Mouse (Mus musculus) brain, embryonic 18.5 days (tissue): ENCODE measurements at regions not wholly inside any gene's neighbourhood (a gene's known extent, or its start where the extent isn't known, plus 50 kb on each side); places are given as distances from the start of the nearest gene placed in this dataset.

Experiments
- DNase-seq: peaks from one replicate; pipeline ENCODE4 v3.0.0-alpha.2; 2012; ENCODE audit warnings: low read depth, low spot score

DNA sequence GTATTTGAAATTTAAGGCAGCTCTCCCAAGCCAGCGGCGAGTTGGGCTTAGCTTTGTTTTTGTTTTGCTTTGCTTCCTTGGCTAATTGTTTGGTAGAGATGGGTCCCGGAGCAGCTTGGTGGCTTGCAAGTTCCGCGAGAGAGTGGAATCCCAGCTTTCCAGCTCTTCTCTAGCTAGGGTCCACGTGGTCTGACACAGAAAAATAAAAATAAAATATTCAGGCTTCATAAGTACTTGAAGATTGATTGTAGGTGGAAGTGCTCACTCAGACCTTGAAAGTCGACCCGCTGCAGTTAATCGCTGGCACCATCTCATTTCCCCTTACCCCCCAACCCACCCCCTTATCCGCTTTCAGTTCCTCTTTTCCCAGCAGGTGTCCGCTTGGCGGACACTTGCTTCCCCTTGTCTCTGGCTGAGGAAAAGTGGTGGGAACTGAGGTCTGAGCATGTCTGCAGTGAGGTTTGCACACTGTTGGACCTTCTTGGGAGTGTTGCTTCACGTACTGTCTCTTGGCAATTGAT is 198.5 kb downstream of the Dusp6 start:
- no peak for DNase-seq

DNA sequence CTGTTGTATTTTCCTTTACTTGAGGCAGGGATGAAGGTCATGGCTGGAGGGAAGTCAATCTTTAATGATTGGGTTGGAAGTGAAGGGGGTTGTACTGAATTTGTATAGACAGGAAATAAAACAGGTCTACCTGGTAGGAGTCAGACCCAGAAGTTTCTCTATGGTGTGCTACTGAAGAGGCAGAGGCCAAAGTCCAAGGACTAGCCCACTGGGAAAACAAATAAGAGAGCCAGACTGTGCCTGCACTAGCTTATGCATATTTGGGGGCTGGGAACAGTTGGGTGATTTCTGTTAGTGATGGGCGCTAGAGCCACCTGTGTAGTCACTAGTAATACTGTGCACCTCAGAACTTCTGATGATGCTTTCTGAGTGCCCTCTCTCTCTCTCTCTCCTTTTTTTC is 203.7 kb downstream of the Dusp6 start:
- DNase-seq: no peak

DNA sequence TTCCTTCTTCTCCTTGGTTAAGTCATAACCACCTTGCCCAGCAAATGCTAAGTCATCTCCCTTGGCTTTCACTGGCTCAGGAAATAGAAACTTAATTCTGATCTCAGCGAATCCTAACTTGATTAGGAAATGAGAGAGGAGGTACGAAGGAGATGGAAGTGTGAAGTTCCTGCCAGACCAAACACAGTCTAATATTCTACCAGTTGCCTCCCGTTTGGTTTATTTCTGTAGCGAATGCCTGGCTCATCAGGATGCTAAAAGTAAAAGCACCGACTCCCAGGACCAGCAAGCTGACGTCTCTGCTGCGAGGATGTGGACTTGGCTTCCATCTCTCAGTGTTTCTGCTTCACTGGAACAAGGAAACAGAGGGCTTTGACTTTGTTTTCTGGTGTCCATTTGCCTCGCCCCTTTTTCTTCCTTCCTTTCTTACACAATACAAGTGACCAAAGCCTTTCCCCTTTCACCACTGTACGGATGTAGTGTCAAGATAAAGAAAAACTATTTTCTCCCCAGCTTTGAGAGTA is 204.3 kb downstream of the Dusp6 start:
- no peak for DNase-seq

DNA sequence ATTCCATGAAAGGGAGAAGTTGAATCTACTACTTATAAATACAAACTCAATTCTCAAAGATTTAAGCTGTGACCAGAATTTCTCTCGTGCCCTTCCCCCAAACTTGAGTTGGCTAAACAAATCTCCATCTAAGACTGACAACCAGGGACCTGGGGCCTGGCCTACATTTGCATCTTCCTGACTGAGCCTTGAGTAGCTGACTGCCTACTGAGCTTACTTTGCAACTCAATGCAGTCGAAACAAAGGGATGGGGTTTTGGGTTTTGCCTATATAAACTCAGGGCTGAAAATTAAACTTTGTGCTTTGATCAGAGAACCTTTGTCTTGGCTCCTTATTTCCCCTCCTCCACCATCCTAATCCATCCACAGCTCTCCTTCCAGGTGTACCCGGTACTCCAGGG is 205.9 kb downstream of the Dusp6 start:
- no peak for DNase-seq

DNA sequence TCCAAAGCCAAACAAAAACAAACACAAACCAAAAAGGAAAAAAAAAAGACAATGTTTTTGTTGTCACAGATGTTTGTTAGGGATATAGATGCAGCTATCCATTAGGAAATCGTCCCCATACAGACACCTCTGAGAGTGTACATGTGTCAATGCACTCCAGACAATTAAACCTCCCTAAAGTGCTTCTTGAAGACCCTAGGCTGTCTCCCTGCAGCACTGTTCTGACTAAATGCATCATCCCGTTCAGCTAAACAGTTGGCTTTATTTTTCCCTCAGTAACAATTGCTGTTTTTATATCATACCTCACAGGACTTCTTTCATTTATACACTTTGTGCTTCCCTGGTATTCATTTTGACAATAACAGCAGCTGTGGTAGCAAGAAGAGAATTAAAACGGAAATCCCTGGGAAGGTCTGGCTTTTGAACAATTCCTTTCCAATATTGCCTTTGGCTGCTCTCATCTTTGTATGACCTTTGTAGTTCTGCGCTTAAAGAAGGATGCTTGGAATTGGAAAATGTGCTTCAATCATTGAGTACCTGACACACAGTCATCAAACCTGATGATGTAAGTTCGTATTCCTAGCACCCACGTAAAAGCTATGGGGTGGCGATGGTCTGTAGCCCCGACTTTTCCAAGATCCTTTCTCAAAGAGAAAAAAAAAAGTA is 208.9 kb downstream of the Dusp6 start:
- DNase-seq: no peak

DNA sequence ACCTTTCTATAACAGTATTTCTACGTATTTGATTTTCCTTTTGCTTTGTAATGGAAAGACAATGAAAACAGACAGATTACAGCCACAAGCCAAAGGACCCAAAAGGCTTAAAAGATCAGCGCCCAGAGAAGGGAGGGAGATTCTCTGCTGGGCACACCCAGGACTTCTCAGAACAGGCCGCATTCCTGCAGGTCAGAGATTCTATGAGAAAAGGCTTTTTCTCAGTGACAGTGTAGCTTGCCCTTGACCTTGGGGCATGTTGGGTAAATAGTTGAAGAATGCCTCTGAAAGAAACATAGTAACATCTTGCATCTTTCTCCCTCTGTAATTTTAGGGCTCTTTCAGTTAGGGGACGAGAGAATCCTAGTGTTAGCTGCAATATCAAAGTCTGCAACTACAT is 209.8 kb downstream of the Dusp6 start:
- DNase-seq: no peak

DNA sequence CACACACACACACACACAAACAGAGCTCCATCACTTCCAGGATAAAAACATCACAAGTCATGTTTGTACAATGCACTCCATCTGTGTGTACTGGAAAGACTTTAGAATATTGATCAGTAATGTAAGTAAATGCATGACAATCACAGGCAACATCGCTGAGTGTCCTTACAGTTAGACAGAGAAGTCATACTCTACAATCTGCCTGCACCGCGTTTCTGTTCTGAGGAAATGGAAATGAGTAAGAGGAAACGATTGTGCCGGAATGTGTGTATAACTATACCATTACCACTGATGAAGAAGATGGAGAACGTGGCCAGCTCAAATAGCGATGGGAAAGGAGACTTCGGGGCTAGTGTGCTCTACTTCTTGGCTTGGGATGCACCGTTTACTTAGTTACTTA is 210.7 kb downstream of the Dusp6 start:
- DNase-seq: no peak

DNA sequence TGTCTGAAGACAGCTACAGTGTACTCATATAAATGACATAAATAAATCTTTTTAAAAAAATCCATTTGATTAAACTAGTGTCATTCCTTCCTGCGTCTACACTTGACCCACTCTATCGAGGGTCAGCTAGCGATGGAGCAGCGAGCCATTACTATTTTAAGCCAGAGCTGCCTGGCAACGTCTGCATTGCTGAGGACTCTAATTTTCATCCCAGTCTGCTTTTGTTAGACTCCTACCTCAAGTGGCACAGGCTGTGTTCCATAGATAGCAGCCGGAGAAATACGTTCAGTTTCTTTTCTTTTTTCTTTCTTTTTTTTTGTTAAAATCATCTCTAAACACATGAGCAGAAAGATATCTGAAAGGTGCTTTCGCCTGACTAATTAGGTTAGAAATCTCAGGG is 211.5 kb downstream of the Dusp6 start:
- DNase-seq: no peak

DNA sequence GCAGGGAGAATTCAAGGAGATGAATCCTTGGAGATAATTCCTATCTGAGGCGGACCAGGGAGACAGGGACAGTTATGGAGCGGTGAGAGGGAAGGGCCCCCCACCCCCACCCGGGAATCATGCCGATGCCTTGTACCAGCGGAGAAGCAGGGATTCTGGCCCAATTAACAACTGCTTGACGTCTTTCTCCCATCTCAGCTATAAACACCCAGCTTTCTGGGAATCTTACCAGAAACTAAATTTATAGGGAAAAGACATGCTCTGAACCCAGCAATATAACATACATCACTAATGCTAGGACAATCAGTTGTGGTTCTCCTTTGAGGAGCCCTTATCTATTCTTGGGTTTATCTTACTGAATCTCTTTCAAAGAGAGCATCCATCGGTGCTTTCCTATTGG is 213.2 kb downstream of the Dusp6 start:
- no peak for DNase-seq

DNA sequence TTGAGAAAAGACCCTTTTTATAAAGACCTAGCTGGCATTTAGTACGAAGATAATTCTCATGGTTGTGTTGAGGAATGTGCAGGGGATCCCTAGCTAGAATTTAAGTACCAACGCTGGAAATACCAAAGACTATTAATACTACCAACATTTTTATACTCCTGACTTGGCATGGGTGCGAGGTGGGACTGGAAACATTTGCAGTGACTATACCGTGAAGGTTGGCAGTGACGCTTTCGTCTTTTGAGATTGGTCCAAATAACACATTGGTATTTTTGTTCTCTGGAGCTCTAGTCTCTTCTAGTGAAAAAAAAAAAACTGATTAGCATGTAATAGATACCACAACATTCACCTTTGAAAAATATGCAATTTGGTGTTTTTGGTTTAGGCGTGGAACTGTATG is 213.7 kb downstream of the Dusp6 start:
- DNase-seq: no peak

DNA sequence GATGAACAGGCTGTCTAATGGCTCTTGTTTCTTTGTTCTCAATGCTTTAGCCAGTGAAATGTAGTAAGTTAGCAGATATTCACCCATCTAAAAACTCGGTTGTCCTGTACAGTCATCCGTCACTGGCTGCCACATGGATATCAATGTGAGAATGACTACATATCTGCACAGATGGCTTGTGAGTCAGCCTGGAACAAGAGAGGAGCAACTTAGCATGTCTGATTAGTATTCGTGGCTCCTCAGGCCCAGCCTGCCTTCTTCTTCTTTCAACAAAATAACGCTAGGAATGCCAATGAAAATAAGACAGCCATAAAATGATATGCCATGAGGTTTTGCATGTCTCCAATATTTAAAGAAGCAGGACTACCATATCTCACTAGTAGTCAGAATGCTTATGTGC is 217.5 kb downstream of the Dusp6 start:
- no peak for DNase-seq

DNA sequence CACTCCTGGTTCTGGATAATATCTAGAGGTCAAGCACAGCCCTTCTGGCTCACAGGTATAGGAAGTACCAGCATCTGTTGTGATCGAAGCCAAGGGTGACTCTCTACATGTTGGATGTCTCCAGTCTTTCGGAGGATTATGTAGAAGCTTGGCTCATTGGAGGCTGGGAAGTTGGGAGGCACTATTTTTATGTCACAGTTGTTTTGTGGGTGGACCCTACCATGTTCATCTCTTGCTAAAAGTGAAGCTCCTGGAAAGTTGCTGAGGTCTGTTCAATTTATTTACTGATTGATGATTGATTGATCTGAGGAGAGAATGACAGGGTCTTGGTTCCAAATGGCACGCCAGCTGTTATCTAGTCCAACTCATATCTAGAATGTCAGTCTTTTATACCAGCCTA is 219.0 kb downstream of the Dusp6 start:
- no peak for DNase-seq

DNA sequence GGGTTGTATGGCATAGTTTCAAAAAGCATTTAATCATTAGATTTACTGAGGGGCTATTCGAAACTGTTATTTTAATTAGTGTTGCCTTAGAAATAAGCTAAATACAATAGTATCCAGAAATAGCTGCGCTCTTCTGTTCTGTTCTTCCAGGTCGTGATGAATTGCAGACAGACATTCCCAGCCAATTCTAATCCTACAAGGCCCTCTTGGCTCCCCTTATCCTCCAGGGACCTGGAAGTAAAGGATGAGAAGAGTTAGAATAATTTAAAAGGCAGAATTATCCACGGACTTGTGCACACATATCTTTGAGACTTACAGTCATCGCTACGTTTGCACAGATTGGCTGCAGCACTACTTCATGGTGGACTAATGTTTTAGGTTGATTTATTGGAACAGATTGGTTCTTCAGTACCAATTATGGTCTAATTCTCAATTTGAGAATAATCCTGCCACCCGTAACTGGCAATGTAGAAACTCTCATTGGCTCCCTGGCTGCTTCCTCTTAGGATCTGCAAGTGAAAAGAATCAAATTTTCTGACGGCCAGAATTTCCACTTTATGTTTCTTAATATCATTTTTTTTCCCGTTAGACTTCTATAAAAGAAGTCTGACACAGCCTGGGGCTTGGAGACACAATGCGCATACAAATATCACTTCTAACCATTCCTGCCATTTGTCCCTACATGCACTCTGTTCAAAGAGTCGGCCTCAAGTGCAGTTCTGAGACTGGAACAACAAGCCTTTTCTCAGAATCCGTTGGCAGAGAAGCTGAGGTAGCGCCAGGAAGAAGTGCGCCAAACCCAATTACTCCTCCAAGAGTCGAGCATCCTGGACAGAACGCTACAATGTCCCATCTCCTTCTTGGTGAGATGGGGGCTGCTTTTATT is 225.4 kb downstream of the Dusp6 start:
- peak; percentile 34 for DNase-seq

DNA sequence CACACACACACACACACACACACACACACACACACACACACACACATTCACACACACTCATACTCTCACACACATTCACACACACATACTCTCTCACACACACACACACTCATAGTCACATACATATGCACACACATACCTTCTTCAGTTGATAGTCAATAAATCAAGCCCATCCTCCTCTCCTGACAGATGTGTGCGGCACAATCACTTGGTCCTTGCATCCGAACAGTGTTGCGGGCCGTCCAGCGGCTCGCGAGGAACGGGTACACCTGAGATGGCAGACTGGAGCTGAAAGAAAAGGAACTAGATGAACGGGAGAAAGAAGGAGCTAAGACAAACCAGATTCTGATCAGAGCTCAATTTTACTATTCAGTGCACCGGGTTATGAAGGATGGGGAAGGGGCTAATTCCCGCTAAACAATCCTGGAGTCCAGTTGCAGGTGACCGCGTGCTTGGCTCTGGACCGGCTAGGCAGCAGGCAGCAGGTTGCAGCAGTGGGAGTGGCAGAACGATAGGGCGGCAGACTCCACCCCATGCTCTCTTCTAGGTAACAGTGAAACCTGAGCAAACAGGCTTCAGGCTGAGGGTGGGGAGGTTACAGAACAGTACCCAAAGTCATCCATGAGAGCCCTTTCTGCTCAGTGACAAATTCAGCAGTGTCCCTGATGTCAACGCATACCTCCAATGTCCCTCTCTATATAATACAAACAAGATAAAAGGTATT is 247.8 kb downstream of the Csl start:
- DNase-seq: no peak

DNA sequence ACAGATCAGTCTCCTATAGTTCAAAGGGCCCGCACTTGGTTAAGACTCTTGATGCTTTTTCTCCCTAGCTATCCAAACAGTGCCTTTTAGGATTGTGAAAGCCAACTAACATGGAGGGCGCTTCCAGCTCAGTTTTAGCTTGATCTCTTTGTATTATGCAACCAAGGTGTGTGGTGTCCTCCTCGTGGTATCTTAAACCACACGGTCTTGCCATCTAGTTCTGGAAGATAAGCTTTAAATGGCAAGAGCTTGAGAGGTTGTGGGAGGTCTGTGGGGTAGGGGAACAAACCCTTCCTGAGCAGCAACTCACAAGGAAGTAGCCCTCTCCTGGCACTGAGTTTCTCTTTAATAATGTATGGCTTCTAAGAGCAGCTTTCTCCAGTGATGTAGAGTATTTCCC is 241.5 kb downstream of the Csl start:
- DNase-seq: no peak

DNA sequence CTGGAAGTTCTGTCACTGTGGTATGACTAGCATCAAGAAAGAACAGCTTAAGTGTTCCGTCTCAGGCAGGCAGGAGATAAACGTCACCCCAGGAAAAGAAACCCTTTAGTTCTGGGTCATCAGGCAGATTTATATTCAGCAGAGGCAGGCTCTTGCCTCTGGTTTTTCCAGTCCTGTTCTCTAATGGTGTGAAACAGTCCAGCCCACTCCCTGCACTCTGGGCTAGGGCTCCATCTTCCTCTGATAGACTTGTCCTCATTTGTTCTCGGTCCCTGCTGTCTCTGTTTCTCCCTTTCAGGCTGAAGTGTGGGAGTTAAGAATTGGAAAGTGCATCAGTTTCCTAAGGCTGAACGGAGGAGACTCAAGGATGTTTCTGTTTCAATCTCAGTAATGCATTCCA is 240.0 kb downstream of the Csl start:
- DNase-seq: no peak

DNA sequence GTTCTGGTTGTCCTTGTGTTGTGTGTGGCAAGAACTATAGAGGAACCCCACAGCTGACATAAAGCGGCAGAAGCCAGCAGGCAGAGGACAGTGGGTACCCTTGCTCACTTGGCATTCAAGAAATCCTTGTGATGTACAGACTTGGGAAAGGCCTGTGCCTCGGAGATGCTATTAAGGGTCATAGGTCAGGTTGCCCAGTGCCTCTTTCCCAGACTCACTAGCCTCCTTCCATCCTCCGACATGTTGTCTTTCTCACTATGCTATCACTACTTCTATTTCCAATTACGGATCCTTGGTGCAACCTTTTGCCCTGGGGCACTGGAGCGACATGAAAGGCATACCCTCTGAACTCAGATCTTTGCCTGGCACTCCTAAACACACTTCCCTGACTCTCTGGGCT is 235.6 kb downstream of the Csl start:
- no peak for DNase-seq

DNA sequence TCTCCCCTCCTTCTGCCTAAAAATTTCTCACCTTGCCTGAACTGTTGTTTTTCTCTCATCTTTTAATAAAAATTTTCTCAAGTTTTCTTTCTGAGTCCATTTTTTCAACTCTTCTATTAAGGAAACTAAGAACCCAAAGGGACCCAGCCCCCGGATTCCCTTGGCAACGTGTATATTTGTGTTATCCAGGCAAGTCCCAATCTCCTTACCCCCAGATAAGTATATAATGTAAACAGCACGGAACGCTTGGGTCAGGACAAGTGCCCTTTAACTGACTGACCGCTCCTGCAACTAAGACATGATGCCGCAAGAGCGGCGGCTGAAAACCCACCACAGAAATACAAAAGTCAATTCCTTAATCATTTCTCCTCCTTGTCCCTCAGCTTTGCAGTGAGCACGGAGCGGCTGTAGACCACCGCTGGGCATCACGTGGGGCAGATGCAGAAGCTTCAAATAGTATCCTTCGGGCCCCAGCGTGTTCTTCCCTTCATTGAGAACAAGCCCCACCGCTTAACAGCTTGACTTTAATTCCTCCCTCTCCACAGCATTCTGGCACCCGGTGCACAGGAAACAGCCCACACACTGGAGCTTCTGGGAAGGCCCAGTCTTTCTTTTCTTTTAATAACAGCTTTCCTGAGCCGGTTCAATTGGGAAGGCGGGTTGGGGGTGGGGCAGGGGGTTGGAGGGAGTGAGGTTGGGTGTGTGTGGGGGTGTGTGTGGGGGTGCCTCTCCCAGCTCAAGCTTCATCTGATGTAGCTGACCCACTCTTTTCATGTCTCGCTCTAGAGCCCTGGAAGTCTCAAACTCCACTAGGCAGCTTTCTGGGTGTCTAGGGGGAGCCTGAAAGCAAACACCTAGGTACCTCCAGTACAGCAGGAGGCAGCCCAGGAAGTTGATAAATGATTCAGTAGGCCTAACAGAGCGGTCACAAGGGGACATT is 234.9 kb downstream of the Csl start:
- DNase-seq: no peak

DNA sequence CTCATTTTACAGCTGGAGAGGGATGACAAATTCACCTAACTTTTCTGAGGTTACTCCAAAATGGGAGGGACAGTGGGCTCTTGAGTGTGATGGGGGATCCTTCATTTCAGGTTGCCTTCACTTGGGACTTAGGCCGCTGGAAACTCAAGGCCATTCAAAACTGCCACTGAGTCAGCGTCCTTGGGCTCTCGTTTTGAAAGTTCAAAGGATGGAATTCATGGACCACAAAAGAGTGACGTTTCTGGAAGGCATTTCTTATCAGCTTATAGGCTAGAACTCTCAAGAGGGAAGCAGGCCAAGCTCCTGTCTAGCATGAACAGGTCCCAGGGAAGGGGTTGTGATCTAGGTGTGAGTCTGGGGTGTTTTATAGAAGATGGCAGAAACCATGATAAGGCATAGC is 233.3 kb downstream of the Csl start:
- DNase-seq: no peak

DNA sequence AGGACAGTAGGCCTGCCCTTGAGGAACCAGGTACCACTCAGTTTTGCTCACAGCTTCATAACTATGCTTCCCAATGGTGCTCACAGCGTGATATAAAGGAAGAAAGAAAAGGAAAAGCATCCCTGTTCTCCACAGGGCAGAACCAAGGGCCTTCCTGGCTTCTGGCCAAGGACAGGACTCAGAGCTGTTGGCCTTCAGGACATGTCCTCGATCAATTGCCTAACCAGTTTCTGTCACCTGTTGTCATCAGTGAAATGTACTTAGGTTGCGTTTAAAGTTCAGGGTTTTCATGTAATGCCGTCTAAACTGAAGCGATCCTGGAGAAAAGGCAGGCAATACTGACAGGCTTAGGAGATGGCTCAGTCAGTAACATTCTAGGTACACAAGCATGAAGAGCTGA is 232.9 kb downstream of the Csl start:
- DNase-seq: no peak

DNA sequence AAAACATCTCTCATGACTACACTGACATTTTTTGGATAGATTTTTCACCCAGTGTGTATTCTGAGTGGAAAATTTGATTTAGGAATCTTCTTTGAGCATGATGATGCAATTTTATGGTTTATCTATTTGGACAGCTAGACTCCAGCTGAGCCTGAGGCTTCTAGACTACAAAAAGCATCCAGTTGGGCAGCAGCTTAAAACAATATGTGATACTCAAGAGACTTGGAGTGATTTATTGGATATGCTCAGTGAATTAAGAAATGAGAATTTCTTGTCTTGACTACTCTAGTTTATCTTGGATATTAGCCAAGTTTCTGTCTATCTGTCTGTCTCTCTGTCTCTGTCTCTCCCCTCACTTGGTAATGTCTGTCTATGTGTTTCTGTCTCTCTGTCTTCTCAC is 228.4 kb downstream of the Csl start:
- no peak for DNase-seq
